Mouse (Mus musculus) myocyte (in vitro differentiated cells): Measurements from ENCODE around the gene Six1.

Experiments
- CEBPB ChIP-seq: IDR thresholded peaks from 2 replicates; pipeline ENCODE4 v1.6.1; 2011; ENCODE audit warnings: mild to moderate bottlenecking, moderate library complexity; ENCODE audit not compliant: poor library complexity, insufficient read depth, severe bottlenecking
- E2F4 ChIP-seq: IDR thresholded peaks from one replicate; pipeline ENCODE4 v1.6.1; 2011; ENCODE audit warnings: mild to moderate bottlenecking, control low read depth, moderate library complexity; ENCODE audit not compliant: insufficient read depth
- MAX ChIP-seq: IDR thresholded peaks from one replicate; pipeline ENCODE4 v1.6.1; 2011; ENCODE audit warnings: low read depth, mild to moderate bottlenecking, control low read depth
- MYOD1 ChIP-seq, 3 experiments: IDR thresholded peaks; one replicate each; pipeline ENCODE4 v1.6.1; 2011; ENCODE audit warnings: control low read depth in 2 of 3, low read depth in 2 of 3, mild to moderate bottlenecking in 2 of 3, moderate library complexity in 1 of 3; ENCODE audit not compliant: insufficient read length in 2 of 3, control insufficient read depth in 1 of 3
- MYOG ChIP-seq, 3 experiments: IDR thresholded peaks; one replicate each; pipeline ENCODE4 v1.6.1; 2011; ENCODE audit warnings: control low read depth in 2 of 3, low read depth in 2 of 3, mild to moderate bottlenecking in 2 of 3; ENCODE audit not compliant: insufficient read length in 2 of 3, control insufficient read depth in 1 of 3, insufficient read depth in 1 of 3
- POLR2A ChIP-seq: IDR thresholded peaks from one replicate; pipeline ENCODE4 v1.6.1; 2011; ENCODE audit warnings: low read depth, mild to moderate bottlenecking, control low read depth, moderate library complexity; ENCODE audit not compliant: insufficient read length
- POLR2AphosphoS2 ChIP-seq: IDR thresholded peaks from one replicate; pipeline ENCODE4 v1.6.1; 2011; ENCODE audit warnings: low read depth, control low read depth; ENCODE audit not compliant: insufficient read length
- REST ChIP-seq: IDR thresholded peaks from one replicate; pipeline ENCODE4 v1.6.1; 2011; ENCODE audit warnings: mild to moderate bottlenecking, control low read depth, moderate library complexity; ENCODE audit not compliant: insufficient read depth, insufficient read length
- SRF ChIP-seq: IDR thresholded peaks from one replicate; pipeline ENCODE4 v1.6.1; 2011; ENCODE audit warnings: low read depth; ENCODE audit not compliant: control insufficient read depth, insufficient read length
- TCF12 ChIP-seq: IDR thresholded peaks from one replicate; pipeline ENCODE4 v1.6.1; 2011; ENCODE audit warnings: mild to moderate bottlenecking, control low read depth; ENCODE audit not compliant: poor library complexity, insufficient read depth, severe bottlenecking
- TCF3 ChIP-seq: IDR thresholded peaks from one replicate; pipeline ENCODE4 v1.6.1; 2011; ENCODE audit warnings: low read depth, control low read depth; ENCODE audit not compliant: insufficient read length
- USF1 ChIP-seq: IDR thresholded peaks from one replicate; pipeline ENCODE4 v1.6.1; 2011; ENCODE audit warnings: low read depth, mild to moderate bottlenecking, control low read depth, moderate library complexity

- no peak for TF ChIP-seq MYOG (IDR thresholded peaks at IDR 0.05; ENCODE audit: control insufficient read depth in 1 of 3, insufficient read depth in 1 of 3, insufficient read length in 2 of 3, low read depth in 2 of 3)
- no peak for TF ChIP-seq E2F4
- peak; percentile 25 for TF ChIP-seq POLR2A
- TF ChIP-seq MYOD1 (IDR thresholded peaks at IDR 0.05; ENCODE audit: control insufficient read depth in 1 of 3, insufficient read length in 2 of 3, low read depth in 2 of 3), result no peak
- TF ChIP-seq MAX, result no peak
- TF ChIP-seq SRF, result no peak
- no peak for TF ChIP-seq TCF3
- TF ChIP-seq USF1, result no peak
- no peak for TF ChIP-seq TCF12
- TF ChIP-seq CEBPB, result no peak
- peak; percentile 21 for TF ChIP-seq POLR2AphosphoS2
- TF ChIP-seq REST, result no peak
Observed at GRCm38 (mm10) chr12:73045724-73046606, 7.7 kb downstream of the Six1 start.
